Mouse (Mus musculus): ENCODE results near the gene Tmem87a.

Tmem87a gene

DNA sequence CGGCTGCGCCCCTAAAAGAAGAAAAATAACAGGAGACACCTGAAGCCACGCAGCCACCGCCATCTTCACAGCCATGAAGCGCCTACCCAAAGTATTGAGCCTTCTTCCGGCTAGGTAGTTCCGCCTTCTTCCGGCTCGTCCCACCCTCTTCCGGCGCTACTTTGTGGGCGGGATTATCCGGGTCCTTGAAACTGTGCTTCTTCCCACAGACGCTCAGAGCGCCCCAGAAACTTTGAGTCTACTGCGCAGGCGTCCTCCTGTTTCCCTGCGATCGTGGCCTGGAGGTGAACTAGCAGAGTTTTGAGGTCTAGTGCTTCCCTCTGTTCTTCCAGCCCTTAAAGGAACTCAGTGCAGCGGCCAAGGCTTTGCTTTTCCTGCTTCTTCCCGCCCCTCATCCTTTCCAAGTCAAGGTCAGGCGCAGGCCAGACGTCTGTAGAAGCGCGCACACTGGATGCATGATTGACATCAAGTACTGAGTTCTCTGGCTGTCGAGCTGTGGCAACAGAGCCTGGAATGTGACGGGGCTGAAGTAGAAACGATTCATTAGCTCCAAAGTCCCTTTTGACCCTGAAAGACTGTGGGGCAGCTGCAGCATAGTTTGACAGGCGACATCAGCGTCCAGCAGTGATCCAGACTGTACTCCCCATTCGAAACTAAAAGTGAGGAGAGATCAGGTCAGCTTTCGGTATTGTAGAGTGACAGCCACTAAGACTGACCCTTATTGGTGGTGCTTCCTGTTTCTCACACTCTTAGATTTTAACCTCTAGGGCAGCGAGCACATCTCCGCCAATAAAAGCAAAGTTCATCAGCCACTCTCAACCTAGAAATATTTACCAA lies at the start of gene Tmem87a:
Tmem87a (minus strand) TSS at position 128 of the 837 bp plus-strand sequence.
- DNase-seq = peak; percentile 87

DNA sequence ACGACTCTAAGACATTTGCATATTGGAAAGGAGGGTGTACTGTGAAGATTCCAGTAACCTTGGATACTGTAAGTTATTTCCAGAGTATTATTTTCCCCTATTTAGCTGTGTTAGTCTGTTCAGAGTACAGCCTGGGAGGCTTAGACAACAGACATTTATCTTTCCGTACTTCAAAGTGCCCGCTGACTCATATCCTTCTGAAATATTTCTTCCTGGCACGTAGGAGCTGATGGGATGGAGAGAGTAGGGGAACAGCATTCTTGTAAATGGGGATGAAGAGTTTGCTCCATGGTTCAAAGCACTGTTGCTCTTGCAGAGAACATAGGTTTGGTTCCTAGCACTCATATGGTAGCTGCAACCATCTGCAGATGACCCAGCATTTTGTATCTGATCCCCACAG lies 48.7 kb upstream of the Tmem87a start:
- DNase-seq = no peak

DNA sequence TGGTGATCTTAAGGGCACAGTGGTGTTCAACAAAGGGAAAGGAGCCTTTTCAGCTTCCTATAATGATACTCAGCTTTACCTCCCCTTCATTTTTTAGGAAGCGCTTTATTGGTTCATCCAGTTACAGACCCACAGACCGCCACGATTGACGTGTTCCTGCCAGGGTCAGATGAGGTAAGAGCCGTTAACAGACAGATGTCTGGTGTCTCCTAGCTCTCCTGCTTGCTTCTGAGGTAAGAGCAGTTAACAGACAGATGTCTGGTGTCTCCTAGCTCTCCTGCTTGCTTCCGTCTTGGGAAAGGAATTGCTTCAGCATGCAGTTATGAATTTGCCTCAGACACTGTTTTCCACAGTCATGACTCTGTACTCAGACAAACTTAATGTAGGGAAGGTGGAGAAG lies 46.8 kb upstream of the Tmem87a start:
- no peak for DNase-seq

DNA sequence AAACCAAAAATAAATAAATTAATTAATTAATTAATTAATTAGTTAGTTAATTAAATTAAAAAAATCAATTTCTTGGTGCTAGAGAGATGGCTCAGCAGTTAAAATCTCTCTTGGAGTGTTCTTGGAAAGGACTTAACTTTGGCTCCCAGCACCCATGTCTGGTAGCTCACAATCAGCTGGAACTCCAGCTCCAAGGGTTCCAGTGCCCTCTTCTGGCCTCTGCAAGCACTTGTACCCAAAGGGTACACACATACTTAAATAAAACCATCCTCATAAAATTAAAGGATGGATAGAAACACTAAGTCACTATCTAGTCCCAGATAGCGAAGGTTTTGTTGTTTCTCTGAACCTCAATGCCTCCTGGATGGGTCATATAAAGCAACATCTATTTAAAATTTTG lies 43.4 kb upstream of the Tmem87a start:
- DNase-seq = no peak

DNA sequence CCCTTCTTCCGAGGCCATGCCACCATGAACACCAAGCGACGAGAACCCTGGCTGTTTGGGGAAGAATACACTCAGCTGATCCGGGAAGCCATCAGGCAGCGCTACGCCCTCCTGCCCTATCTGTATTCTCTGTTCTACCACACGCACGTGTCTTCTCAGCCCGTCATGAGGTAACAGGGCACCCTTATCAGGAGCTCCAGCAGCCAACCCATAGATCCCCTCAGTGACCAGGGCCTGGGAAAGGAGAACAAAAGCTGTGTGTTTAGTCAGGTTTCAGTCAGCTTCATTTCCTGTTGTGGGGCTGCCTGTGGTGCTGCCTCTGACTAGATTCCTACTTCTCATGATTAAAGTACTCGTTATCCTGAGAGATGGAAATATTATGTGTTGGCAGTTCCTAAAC lies 42.5 kb upstream of the Tmem87a start:
- no peak for DNase-seq

DNA sequence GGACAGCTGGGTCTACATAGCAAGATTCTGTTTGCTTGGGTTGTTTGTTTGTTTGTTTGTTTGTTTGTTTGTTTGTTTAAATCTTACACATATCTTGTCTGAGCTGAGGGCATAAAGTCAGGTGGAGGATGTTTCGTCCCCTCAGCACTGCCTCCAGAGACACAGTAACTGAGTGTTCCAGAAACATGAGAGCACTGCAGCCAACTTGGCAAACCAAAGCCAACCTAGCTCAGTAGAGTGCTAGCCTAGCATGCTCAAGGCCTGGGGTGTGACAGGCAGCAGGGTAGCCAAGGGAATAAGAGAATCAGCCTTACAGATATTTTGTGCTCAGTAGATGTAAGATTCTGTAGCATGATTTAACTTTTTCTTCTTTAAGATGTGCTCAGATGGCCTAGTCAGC lies 40.6 kb upstream of the Tmem87a start:
- no peak for DNase-seq

DNA sequence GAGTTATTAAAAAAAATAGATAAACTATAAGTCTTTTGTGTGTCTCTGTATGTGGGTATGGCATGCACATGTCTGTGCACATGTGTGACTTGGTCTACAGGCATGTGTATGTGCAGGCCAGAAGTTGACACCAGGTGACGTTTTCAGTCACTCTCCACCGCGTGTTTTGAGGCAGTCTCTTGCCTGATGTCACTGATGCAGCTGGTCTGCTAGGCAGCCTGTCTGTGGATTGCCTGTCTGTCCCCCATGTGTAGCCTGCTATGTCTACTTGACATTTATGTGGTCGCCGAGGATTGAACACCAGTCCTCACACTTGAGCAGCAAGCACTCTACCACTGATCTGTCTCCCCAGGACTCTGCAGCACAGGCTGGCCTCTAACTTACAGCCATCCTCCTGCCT lies 20.5 kb upstream of the Tmem87a start:
- no peak for DNase-seq

DNA sequence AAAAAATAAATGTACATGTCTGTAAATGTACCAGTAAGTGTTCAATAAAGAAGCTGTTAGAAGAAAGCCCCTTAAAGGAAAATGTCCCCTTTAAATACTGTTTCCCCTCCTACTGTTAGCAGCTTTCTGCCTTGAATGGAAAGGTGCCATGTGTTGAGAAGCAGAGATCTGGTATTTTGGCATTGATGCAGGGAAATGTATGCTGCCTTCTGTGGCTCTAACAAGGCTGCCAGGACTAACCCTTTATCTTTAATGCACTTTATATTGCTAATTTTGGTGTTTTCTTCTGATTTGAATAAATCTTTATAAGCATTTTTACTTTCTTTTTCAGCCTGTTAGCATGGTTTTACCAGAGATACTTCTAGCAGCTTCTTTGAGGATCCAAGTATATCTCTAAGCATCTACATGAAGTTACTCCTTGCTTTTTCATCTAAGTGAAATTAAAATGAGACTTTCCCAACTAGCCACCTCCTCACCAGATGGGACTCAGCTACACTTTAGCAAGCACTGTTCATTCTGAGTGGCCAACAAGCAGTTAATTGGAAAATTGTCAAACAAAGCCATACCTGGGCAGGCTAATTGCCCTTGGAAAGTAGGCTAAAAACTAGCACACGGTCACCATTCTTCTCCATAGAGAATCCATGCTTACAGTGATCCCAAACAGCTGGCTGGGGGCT lies 11.0 kb upstream of the Tmem87a start:
- no peak for DNase-seq

DNA sequence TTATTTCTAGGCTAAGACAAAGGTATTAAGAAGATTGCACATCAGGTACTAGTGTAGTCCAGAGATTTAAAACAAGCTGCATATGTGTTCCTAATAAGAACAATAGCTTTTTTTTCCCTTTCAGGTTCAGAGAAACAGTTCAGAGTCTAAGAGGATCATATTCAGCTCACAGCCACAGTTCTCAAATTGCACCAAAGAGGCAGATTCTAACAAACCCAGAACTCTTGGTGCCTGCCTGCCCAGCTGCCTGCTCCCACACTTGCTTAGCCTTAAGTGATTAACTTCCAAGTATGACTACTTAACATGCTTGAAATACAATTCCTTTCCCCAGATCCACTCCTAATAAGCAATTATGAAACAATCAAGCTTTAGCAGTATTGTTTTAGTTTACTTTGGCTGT lies 10.2 kb upstream of the Tmem87a start:
- DNase-seq = no peak

DNA sequence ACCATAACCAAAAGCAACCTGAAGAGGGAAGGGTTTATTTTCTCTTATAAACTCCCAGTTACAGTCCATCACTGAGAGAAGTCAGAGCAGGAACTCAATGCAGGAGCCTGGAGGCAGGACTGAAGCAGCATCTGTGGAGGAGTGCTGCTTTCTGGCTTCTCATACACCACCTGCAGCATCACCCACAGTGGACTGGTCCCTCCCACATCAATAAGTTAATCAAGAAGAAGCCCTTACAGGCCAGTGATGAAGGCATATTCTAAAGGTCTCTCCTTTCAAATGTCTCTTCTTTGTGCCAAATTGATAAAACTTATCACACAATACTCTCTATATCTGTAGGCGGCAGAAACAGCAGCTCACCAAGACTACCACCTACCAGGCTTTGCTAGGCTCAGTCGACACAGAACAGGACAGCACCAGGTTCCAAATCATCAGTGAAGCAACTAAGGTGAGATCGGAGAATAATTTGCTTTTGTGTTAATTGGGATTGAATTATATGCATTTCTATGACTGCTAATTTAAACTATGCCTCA lies 7.2 kb upstream of the Tmem87a start:
- DNase-seq = no peak

DNA sequence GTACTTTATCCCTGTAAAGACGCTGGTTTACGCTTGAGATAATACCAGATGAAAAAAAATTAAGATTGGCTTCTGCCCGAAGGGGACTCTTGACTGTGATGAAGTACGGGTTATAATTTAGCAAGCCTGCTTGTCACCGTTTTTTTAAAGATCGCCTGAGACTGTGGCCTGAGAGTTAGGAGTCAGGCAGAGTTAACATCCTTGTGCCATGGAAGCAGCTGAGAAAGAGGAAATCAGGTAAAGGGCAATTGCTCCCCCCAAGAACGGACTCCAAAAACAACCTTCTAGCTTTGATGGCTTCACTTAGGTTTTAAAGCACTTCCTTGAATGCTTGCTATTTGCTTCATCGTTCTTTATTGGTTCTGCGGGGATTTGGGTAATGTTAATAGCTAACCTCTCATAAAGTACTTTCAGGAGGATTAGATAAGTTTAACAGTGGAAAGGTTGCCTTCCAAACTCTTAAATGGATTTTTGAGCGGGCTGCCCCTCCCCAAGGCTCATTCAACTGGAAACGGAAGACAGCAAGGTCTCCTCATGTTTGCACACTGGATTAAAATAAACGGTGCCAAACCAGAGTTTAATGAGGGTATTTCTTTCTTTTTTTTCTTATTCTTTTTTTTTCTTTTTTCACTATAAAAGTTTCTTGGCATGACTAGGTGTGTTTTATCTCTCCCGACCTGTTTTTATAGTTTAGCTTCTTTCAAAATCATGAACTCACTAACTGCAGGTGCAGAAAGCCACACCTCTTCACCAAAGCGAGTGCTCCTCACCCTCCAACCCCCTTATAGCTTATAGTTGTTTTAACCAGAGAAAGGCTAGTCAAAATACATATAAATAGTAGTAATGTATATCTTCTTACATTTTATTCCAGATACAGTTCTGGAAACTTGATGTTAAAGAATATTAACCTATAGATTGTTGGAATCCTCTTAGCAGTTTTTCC lies 1.2 kb upstream of the Tmem87a start:
- DNase-seq = no peak

DNA sequence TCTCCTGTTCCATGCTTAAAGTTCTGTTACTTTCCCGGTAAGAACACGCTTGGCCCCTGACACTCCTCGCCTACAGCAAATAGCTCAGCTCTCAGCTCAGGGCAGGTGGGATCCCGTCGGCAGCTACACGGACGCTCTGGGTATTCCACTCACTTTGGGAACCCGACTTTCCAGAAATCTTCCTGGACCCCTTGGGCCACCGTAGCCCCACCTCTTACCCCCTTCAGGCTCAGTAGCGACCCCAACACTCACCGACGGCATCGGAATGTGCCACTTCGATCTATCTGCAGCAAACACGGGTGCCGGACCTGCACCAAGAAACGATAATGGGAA lies 294 bp downstream of the Tmem87a start, which contains the start of gene Ganc:
Ganc (plus strand) TSS at position 244 of the 333 bp plus-strand sequence.
- DNase-seq = no peak

DNA sequence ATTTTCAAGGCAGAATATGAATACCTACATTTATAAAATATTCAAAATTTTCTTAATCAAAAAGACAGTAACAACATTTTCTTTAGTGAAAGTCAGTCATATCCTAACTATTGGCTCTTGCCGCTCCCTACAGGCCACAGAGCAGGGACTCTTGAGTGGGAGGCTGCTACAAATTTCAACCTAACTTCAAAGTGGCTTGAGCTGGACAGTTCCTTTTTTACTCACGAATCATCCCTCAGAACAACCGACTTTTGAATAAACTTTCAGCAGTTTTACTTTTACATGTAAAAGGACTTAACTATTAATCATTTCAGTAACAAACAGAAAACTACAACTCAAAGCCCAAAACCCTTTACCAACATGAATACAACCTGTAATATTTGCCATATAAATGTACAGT lies 1.1 kb downstream of the Tmem87a start:
- no peak for DNase-seq

DNA sequence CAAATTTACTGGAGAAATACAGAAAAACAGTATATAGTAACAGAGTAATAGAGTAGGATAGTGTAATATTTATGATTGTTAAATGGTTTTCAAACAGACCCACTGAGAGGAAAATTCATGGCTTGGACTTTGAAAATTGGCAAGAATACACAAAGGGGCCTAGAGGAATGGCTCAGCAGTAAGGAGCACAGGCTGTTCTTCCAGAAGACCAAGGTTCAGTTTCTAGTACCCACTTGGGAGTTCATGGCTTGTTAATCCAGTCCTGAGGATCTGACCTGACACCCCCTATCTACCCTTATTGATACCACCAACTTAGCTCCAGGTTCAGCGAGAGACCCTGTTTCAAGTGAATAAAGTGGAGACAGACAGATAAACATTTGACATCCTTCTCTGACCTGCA lies 6.0 kb downstream of the Tmem87a start:
- DNase-seq = no peak

DNA sequence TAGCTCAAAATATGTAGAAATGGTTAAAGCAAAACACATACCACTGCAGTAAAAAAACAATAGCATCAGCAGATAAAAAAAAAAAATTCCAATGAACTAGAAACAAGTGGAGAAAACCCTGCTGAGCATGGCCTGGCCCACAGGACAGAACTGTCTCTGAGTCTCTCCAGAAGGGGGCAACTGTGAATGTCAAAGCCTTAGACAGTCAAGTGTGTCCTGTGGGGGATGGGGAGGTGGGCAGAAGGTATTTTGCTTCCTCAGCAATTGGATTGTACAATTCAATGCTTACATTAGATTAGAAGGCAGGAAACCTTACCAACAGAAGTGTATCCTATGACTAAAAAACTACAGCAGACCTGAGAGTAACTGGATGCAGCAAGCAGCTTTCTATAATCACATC lies 11.5 kb downstream of the Tmem87a start:
- DNase-seq = no peak

DNA sequence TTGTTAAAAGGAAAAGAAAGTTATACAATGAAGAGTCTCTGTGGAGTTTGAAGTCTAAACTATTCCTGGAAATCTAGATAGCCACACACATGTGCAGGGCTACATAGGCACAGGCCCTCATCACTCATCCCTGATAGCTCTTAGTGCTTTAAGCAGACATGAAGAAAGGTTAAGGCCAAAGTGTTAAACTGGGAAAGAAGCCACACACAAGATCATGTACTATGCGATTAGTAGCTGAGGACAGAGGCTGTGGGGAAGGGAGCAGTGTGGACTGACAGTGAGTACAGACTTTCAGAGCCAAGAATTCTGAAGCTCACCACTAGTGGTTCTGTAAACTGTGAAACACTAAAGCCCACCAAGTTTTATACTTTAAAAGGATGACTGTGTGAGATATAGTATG lies 13.0 kb downstream of the Tmem87a start:
- DNase-seq = no peak

DNA sequence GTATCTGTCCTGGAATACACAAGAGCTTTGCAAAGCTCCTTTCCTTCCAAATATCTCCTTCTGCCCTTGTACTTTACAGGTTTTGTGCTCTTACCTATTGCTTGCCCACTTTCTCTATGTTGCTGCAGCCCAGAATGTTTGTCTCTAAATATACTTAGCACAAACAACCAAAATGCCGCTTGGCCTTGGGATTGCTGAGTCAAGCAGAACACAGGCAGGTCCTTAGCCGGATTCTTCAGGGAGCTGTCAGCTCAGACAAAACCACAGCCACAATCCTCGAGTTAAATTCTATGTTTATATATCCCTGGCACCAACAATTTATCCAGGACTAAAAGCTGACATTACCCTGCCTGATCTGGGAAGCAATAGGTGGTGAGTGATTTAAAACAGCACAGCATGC lies 14.5 kb downstream of the Tmem87a start:
- no peak for DNase-seq

DNA sequence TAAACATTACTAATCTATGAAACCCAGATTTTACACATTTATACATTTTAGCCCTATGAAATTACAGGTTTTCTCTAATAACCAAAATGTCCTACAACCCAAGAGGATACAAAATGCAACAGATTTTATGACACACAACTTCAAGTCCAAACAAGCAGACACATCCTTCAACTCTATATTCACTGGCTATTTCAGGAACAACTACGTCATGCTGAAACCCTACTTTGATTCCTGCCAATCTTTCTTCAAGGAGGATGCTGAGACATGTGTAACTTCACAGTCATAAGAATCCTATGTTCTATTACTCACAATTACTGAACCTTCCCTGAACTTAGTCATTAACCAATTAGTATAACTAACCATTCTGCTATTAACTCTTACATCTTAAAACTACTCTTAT lies 16.6 kb downstream of the Tmem87a start:
- DNase-seq = no peak

DNA sequence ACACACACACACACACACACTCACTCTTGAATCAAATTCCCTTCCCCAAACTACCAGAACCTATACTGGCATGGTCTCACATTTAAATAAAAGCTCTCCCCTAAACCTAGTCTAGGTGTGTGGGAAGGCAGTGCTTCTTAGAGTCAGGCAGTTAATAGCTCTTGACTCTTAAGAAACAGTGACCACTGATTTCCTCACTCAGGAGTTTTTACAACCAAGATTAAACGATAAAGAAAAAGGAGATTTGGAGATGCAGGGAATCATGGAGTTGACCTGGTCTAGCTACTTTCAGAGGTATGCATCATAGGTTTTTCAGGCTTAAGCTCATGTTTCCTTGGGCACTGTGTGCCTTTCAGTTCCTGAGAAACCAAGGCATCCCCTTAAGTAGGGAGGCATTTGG lies 17.6 kb downstream of the Tmem87a start:
- no peak for DNase-seq

DNA sequence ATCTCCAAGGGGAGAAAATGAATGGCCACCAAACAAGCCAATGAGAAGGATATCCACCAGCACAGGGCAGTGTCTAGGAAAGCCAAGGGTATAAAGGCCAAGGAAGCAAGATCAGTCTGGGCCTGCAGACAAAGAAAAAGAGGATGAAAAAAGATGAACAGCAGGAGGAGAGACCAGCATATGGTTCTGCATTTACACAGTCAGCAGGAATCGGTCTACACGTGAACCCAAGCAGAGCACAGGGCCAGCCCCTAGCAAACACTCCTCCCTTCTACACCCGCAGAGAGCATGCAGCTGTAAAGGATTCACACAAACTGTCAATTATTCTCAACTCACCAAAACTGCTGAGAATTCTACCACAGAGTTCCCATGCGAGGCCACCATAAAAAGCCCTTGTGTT lies 30.1 kb downstream of the Tmem87a start:
- no peak for DNase-seq

DNA sequence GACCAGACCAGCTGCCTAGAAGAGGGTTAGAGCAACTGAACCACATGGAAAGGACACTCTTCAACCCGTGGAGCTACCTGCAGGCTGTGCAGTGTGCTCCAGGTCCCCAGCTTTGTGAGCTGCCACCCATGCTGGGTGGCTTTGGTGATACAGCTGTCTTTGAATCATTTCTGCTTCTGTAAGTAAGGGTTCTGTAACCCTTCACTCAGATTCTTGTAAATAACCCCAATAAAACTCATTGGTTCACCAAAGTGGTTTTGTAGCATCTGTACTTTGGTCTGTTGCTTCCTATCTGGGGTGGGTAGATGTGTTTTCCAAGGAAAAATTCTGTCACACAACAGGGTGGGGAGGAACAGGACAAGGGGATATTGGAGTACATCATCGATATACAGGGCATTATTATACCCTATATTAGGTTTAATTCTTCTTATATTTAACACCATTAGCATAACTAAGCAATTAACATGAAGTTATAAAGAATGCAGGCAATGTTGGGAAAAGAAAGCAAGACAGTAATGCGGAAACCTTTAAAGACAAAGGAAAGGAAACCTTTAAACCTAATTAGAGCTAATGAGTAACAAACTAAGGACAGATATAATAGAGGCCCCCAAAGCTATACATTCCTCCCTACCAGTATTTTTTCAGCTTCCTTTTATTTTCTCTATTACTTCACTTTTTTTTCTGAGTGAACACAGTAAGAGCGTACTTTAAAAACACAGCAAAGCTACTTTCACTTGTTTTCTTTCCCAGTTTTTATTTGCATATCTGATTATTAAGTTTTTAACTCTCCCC lies 36.3 kb downstream of the Tmem87a start:
- DNase-seq = no peak

DNA sequence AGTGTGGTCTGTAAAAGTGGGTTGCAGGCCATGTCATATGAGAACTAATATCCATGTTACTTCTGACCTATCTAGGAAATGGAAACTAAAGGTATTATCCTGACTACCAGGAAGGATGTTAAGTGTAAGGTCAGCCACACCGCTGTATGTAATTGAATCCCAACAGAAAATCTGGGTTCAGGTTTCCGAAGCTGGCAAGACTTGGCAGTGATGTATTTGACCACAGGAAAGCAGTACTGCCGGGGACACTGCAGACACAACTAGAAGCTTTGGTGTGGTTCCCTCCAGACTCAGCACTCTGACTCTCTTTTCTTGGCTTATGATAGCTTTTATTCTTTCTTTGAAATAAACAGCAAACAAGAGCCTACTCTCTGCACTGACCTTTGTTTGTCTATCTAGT lies 37.4 kb downstream of the Tmem87a start:
- no peak for DNase-seq
